Mouse (Mus musculus): ENCODE measurements at regions not wholly inside any gene's neighbourhood (a gene's known extent, or its start where the extent isn't known, plus 50 kb on each side); places are given as distances from the start of the nearest gene placed in this dataset.

DNA sequence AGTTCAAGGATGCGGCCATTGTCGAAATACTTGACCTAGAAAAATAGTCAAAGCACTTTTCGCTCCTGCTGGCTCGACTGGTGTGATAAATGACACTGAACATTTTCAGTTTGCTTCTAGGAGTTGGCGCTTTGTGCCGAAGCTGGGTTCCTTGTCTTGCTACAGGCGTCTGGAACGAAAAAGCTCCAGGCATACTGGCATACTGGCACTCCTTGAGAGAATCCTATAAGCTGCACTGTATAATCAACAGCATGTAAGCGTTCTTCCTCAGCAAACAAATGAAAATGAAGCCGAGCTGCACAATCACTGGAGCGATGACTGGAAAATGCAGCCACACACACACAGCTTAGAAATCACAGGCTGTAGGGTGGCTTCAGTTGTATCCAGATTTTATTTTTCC, 464.9 kb upstream of the Gm10295 start:
- no peaks in the 10 kb centered on the region for H3K36me3 ChIP-seq (ENCODE audit: control insufficient read depth, insufficient read depth, low read length)
- H3K27ac ChIP-seq (ENCODE audit: low read length): no peak overlapping the region
- WGBS: 78% methylated on average over 11 of the region's 11 CpGs
- H3K9me3 ChIP-seq (ENCODE audit: control insufficient read depth, low read length): no peaks in the 10 kb centered on the region
- no peaks in the 10 kb centered on the region for H3K27me3 ChIP-seq (replicated peaks; ENCODE audit: control insufficient read depth, insufficient read depth, low read length)
- no peaks in the 10 kb centered on the region for H3K4me1 ChIP-seq (ENCODE audit: control insufficient read depth, insufficient read depth, low read length)
- H3K4me2 ChIP-seq (ENCODE audit: low read depth, low read length): no peak overlapping the region
- no peak overlapping the region for H3K4me3 ChIP-seq (ENCODE audit: low read length)
- no peak for ATAC-seq
- no peak overlapping the region for H3K9ac ChIP-seq (ENCODE audit: low read depth, low read length)

- Histone ChIP-seq H3K27ac (ENCODE audit: low read length) (no peak overlapping the region), H3K36me3 (ENCODE audit: control insufficient read depth, insufficient read depth, low read length) (no peaks in the 10 kb centered on the region), H3K9me3 (ENCODE audit: control insufficient read depth, low read length) (no peaks in the 10 kb centered on the region), H3K9ac (ENCODE audit: low read depth, low read length) (no peak overlapping the region), H3K4me2 (ENCODE audit: low read depth, low read length) (no peak overlapping the region), H3K4me1 (ENCODE audit: control insufficient read depth, insufficient read depth, low read length) (no peaks in the 10 kb centered on the region), H3K27me3 (replicated peaks; ENCODE audit: control insufficient read depth, insufficient read depth, low read length) (no peaks in the 10 kb centered on the region), H3K4me3 (ENCODE audit: low read length) (no peak overlapping the region)
- ATAC-seq: no peak
- 44% methylated on average over 7 of the region's 7 CpGs for WGBS
These were observed 442.9 kb upstream of the Gm10295 start for GRCm38 (mm10) chr7:71794201-71794600.

DNA sequence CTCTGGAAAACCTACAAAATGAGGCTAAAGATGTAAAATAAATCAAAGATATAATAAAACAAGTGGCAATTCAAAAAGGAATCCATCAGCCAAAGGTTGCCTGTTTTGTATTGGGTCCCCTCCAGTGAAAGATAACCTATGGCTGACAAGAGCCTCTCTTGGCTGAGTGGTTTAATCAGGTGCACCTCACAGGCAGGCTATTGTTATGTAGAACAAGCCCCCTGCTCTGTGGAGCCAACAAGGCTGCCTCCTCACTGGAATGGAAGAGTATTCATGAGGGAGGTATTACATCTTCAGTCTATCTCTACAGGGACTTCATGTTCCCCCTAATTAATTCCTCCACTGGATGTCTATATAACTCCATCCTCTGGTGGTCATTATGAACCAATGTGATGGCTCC, 437.1 kb upstream of the Gm10295 start:
- H3K9ac ChIP-seq (ENCODE audit: low read depth, low read length): no peak overlapping the region
- no peak overlapping the region for H3K4me2 ChIP-seq (ENCODE audit: low read depth, low read length)
- H3K9me3 ChIP-seq (ENCODE audit: control insufficient read depth, low read length): no peaks in the 10 kb centered on the region
- H3K4me1 ChIP-seq (ENCODE audit: control insufficient read depth, insufficient read depth, low read length): no peaks in the 10 kb centered on the region
- no peak overlapping the region for H3K4me3 ChIP-seq (ENCODE audit: low read length)
- no peak overlapping the region for H3K27ac ChIP-seq (ENCODE audit: low read length)
- no peaks in the 10 kb centered on the region for H3K36me3 ChIP-seq (ENCODE audit: control insufficient read depth, insufficient read depth, low read length)
- no peaks in the 10 kb centered on the region for H3K27me3 ChIP-seq (replicated peaks; ENCODE audit: control insufficient read depth, insufficient read depth, low read length)
- no peak for ATAC-seq

GRCm38 (mm10) chr7:71782496-71782895, 431.2 kb upstream of the Gm10295 start:
- Histone ChIP-seq H3K9me3 (ENCODE audit: control insufficient read depth, low read length) (no peaks in the 10 kb centered on the region), H3K36me3 (ENCODE audit: control insufficient read depth, insufficient read depth, low read length) (no peaks in the 10 kb centered on the region), H3K4me1 (ENCODE audit: control insufficient read depth, insufficient read depth, low read length) (no peaks in the 10 kb centered on the region), H3K9ac (ENCODE audit: low read depth, low read length) (no peak overlapping the region), H3K4me3 (ENCODE audit: low read length) (no peak overlapping the region), H3K27me3 (replicated peaks; ENCODE audit: control insufficient read depth, insufficient read depth, low read length) (no peaks in the 10 kb centered on the region), H3K27ac (ENCODE audit: low read length) (no peak overlapping the region), H3K4me2 (ENCODE audit: low read depth, low read length) (no peak overlapping the region)
- ATAC-seq: no peak
- 74% methylated on average over 4 of the region's 4 CpGs for whole genome bisulfite sequencing

- Histone ChIP-seq H3K9me3 (ENCODE audit: control insufficient read depth, low read length) (no peaks in the 10 kb centered on the region), H3K4me2 (ENCODE audit: low read depth, low read length) (no peak overlapping the region), H3K36me3 (ENCODE audit: control insufficient read depth, insufficient read depth, low read length) (no peaks in the 10 kb centered on the region), H3K4me3 (ENCODE audit: low read length) (no peak overlapping the region), H3K4me1 (ENCODE audit: control insufficient read depth, insufficient read depth, low read length) (no peaks in the 10 kb centered on the region), H3K27ac (ENCODE audit: low read length) (no peak overlapping the region), H3K9ac (ENCODE audit: low read depth, low read length) (no peak overlapping the region), H3K27me3 (replicated peaks; ENCODE audit: control insufficient read depth, insufficient read depth, low read length) (no peaks in the 10 kb centered on the region)
- ATAC-seq: no peak
- WGBS: 76% methylated on average over 5 of the region's 5 CpGs
These were observed 398.6 kb upstream of the Gm10295 start for GRCm38 (mm10) chr7:71749886-71750285.

GRCm38 (mm10) chr7:71746118-71746897, 395.0 kb upstream of the Gm10295 start:
- 67% methylated on average over 7 of the region's 7 CpGs for WGBS
- Histone ChIP-seq H3K9me3 (ENCODE audit: control insufficient read depth, low read length) (no peaks in the 10 kb centered on the region), H3K4me1 (ENCODE audit: control insufficient read depth, insufficient read depth, low read length) (no peaks in the 10 kb centered on the region), H3K4me3 (ENCODE audit: low read length) (no peak overlapping the region), H3K9ac (ENCODE audit: low read depth, low read length) (no peak overlapping the region), H3K27me3 (replicated peaks; ENCODE audit: control insufficient read depth, insufficient read depth, low read length) (no peaks in the 10 kb centered on the region), H3K4me2 (ENCODE audit: low read depth, low read length) (no peak overlapping the region), H3K27ac (ENCODE audit: low read length) (no peak overlapping the region), H3K36me3 (ENCODE audit: control insufficient read depth, insufficient read depth, low read length) (no peaks in the 10 kb centered on the region)
- no peak for ATAC-seq

DNA sequence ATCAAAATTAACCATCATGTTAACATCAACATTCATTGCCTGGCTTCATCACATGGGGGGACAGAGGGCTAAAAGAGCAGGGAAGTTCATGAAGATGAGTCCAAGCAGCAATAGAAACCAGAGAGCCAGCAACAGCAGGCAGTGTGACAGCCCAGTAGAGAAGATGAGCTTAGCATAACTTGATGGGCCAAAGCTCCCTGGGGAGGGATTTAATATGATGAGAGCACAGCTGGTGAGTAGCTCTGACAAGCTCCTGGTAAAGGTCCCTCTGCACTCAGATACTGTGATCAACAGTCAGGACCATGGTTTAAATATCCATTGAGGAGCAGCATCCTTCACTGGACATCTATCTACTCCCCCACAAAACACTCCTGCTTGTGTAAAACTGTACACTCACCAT, 377.2 kb upstream of the Gm10295 start:
- Histone ChIP-seq H3K4me2 (ENCODE audit: low read depth, low read length) (no peak overlapping the region), H3K9ac (ENCODE audit: low read depth, low read length) (no peak overlapping the region), H3K27ac (ENCODE audit: low read length) (no peak overlapping the region), H3K36me3 (ENCODE audit: control insufficient read depth, insufficient read depth, low read length) (no peaks in the 10 kb centered on the region), H3K4me1 (ENCODE audit: control insufficient read depth, insufficient read depth, low read length) (no peaks in the 10 kb centered on the region), H3K9me3 (ENCODE audit: control insufficient read depth, low read length) (no peaks in the 10 kb centered on the region), H3K4me3 (ENCODE audit: low read length) (no peak overlapping the region), H3K27me3 (replicated peaks; ENCODE audit: control insufficient read depth, insufficient read depth, low read length) (no peaks in the 10 kb centered on the region)
- ATAC-seq: no peak

- Histone ChIP-seq H3K4me2 (ENCODE audit: low read depth, low read length) (no peak overlapping the region), H3K9ac (ENCODE audit: low read depth, low read length) (no peak overlapping the region), H3K4me3 (ENCODE audit: low read length) (no peak overlapping the region), H3K9me3 (ENCODE audit: control insufficient read depth, low read length) (no peaks in the 10 kb centered on the region), H3K4me1 (ENCODE audit: control insufficient read depth, insufficient read depth, low read length) (peaks cover 5% of the 10 kb centered on the region), H3K36me3 (ENCODE audit: control insufficient read depth, insufficient read depth, low read length) (no peaks in the 10 kb centered on the region), H3K27ac (ENCODE audit: low read length) (no peak overlapping the region), H3K27me3 (replicated peaks; ENCODE audit: control insufficient read depth, insufficient read depth, low read length) (0 out of 2 replicates have a peak, but pooled peaks cover 3% of the 10 kb centered on the region)
- 69% methylated on average over 4 of the region's 4 CpGs for WGBS
- ATAC-seq: no peak
These were observed 356.9 kb upstream of the Gm10295 start for GRCm38 (mm10) chr7:71708209-71708608.

DNA sequence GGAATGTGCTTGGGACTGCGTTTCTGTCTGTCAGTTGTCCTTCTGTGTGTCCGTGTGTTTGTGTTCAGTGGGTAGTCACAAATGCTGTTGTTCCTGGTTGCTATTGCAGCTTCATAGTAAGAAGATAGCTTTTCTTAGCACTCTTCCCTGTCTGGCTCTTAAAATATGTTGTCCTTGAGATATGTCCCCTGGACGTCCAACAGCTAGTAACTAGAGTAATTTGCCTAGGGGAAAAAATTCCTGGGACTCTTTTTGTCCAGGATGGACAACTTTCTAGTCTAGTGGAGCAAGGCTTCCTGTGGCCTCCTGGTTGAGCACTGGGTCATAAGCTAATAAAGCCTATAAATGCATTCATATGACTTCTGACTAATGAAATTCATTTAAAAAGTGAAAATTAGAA, 354.9 kb upstream of the Gm10295 start:
- no peaks in the 10 kb centered on the region for H3K9me3 ChIP-seq (ENCODE audit: control insufficient read depth, low read length)
- no peak overlapping the region for H3K4me3 ChIP-seq (ENCODE audit: low read length)
- 0 out of 2 replicates have a peak, but pooled peaks cover 3% of the 10 kb centered on the region for H3K27me3 ChIP-seq (replicated peaks; ENCODE audit: control insufficient read depth, insufficient read depth, low read length)
- H3K27ac ChIP-seq (ENCODE audit: low read length): no peak overlapping the region
- no peak overlapping the region for H3K4me2 ChIP-seq (ENCODE audit: low read depth, low read length)
- ATAC-seq: no peak
- H3K4me1 ChIP-seq (ENCODE audit: control insufficient read depth, insufficient read depth, low read length): peaks cover 5% of the 10 kb centered on the region
- no peak overlapping the region for H3K9ac ChIP-seq (ENCODE audit: low read depth, low read length)
- no peaks in the 10 kb centered on the region for H3K36me3 ChIP-seq (ENCODE audit: control insufficient read depth, insufficient read depth, low read length)
- WGBS: 59% methylated on average over 3 of the region's 3 CpGs
